Mouse (Mus musculus) liver, embryonic 14.5 days (tissue): ENCODE measurements at regions not wholly inside any gene's neighbourhood (a gene's known extent, or its start where the extent isn't known, plus 50 kb on each side); places are given as distances from the start of the nearest gene placed in this dataset.

Experiments
- ATAC-seq: fragments of 200-750 bp; cut with Nextera tagmentation; 2 replicates; pipeline ENCODE4 v1.8.0; 2017; ENCODE audit warnings: moderate number of reproducible peaks, mild to moderate bottlenecking, moderate library complexity; ENCODE audit not compliant: insufficient read depth
- DNase-seq, 3 experiments: peaks; one replicate each; pipeline ENCODE4 v3.0.0-alpha.2; 2012 to 2013; ENCODE audit warnings: low read depth in 3 of 3, low spot score in 3 of 3
- H3K27ac ChIP-seq: fragments of 300-500 bp; sonication (generic); 2 replicates; pipeline ENCODE4 v1.5.1; 2014; ENCODE audit warnings: moderate library complexity, mild to moderate bottlenecking, control low read depth, inconsistent platforms
- H3K27me3 ChIP-seq: fragments of 300-500 bp; sonication (generic); 2 replicates; pipeline ENCODE4 v1.6.1; 2014; ENCODE audit warnings: mild to moderate bottlenecking, low read length, moderate library complexity; ENCODE audit not compliant: control insufficient read depth, insufficient read depth
- H3K36me3 ChIP-seq: fragments of 300-500 bp; sonication (generic); replicated peaks from 2 replicates; pipeline ENCODE4 v1.6.1; 2014; ENCODE audit warnings: low read depth; ENCODE audit not compliant: control insufficient read depth, insufficient read depth
- H3K4me1 ChIP-seq, 2 experiments: fragments of 200-500 bp in 1 of 2; fragments of 300-500 bp in 1 of 2; sonication (generic) in 1 of 2; replicated peaks; 2 replicates each; pipeline ENCODE4 v1.6.1; 2012 to 2014; ENCODE audit warnings: antibody characterized with exemption in 1 of 2, inconsistent platforms in 1 of 2, low read length in 1 of 2; ENCODE audit not compliant: control insufficient read depth in 2 of 2, insufficient read depth in 2 of 2
- H3K4me2 ChIP-seq: fragments of 300-500 bp; sonication (generic); 2 replicates; pipeline ENCODE4 v1.6.1; 2014; ENCODE audit warnings: low read depth, mild to moderate bottlenecking, control low read depth, moderate library complexity
- H3K4me3 ChIP-seq, 2 experiments: fragments of 200-500 bp in 1 of 2; fragments of 300-500 bp in 1 of 2; sonication (generic) in 1 of 2; 2 replicates each; pipeline ENCODE4 v1.5.1; 2012 to 2014; ENCODE audit warnings: low read depth in 2 of 2, low read length in 2 of 2, mild to moderate bottlenecking in 2 of 2, control low read depth in 1 of 2, inconsistent platforms in 1 of 2, moderate library complexity in 1 of 2; ENCODE audit not compliant: insufficient read depth in 1 of 2
- H3K9ac ChIP-seq: fragments of 300-500 bp; sonication (generic); replicated peaks from 2 replicates; pipeline ENCODE4 v1.6.1; 2014; ENCODE audit warnings: mild to moderate bottlenecking, control low read depth, moderate library complexity
- H3K9me3 ChIP-seq: fragments of 300-500 bp; sonication (generic); 2 replicates; pipeline ENCODE4 v1.6.1; 2016; ENCODE audit warnings: low read length, mixed read lengths; ENCODE audit not compliant: control insufficient read depth
- CTCF ChIP-seq: IDR thresholded peaks from 2 replicates; pipeline ENCODE4 v1.5.1; 2016; ENCODE audit warnings: antibody characterized with exemption, low read depth, control low read depth
- EP300 ChIP-seq: IDR thresholded peaks from 2 replicates; pipeline ENCODE4 v1.6.1; 2016; ENCODE audit warnings: antibody characterized with exemption, low read depth
- WGBS: fragments of 180-500 bp; shearing (Covaris S2); extraction: QIAGEN DNeasy Blood & Tissue Kit; methylation state at CpG from one replicate; pipeline ENCODE4 v1.1.7; 2014; ENCODE audit not compliant: insufficient replicate concordance; 5-methylcytosine and 5-hydroxymethylcytosine counted together

- Histone ChIP-seq H3K9ac (no peak overlapping the region), H3K4me3 (no peak overlapping the region), H3K4me1 (no peaks in the 10 kb centered on the region), H3K27me3 (no peaks in the 10 kb centered on the region), H3K36me3 (no peaks in the 10 kb centered on the region), H3K4me2 (no peak overlapping the region), H3K27ac (no peak overlapping the region), H3K9me3 (no peaks in the 10 kb centered on the region)
- DNase-seq = no peak
- ATAC-seq = no peak
- WGBS = 55% methylated on average over 1 of the region's 1 CpGs
- TF ChIP-seq CTCF = no peak
- no peak for TF ChIP-seq EP300
Measured at GRCm38 (mm10) chr3:82598656-82599055, 50.8 kb upstream of the Npy2r start.
